Mouse (Mus musculus): ENCODE results near the gene Slc25a3.

Gene Slc25a3

DNA sequence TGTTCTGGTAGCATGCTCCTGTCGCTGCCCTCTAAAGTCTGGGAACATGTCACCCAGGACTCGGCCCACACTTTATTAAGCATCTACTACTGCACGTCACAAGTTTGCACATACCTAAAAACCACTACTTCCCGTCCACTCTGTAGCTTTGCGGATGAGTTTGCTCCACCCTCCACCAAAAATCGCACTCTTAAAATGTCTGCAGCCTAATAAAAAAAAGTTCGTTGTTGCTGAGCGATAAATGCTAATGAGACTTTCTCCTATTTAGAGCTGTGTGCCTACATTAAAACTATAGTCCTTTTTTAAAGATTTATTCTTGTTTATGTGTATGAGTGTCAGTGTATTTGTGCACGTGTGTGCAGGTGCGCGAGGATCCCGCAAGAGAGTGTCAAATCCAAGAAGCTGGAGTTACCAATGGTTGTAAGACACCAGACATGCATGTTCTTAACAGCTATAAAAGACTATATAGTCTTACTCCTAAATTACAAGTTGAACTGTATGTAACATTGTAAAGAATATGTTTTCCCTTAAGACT is 40.4 kb downstream of the Slc25a3 start:
- 25% methylated on average over 12 of the region's 12 CpGs for WGBS

DNA sequence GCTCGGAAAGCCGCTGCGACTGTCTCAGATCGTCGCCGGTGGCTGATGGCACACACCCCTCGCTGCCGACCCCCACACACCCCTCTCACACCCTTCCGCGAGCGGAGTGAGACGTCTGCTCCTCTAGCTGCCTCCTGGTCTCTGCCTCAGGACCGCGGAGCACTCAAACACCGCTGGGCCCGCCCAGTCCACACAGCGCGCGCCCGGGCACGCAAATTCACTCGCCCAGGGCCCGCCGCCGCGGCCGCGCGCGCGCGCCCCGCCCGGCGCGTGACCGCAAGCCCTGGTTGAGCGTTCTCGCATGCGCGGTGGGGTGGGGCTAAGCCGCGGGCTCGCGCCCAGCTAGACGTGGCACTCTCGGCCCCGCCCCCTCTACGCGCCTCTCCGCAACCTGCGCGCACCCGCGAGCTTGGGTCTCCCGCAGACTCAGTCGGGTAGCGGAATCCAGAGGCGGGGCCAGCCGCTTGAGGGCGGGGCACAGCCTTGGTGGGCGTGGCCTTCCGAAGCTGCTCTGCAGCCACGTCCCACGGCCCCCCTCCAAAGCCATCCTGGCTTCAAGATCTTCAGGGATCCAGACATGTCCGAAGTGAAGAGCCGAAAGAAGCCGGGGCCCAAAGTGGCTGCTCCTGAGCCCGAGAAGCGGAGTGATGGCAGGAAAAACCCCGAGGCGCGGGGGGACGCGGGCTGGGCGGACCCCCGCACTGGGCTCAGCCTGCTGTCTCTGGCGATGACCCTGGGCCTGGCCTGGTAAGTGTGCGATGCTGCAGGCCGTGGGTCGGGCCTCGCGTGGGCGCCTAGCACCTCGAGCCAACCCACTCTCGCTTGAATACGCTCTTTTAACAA is 41.1 kb downstream of the Slc25a3 start, which contains the start of the genes Apaf1 and Ikbip:
Apaf1 (minus strand) TSS at position 221 of the 843 bp plus-strand sequence.
Ikbip (plus strand) TSS at position 391 of the 843 bp plus-strand sequence.
- under 1% methylated on average over 87 of the region's 87 CpGs for WGBS

DNA sequence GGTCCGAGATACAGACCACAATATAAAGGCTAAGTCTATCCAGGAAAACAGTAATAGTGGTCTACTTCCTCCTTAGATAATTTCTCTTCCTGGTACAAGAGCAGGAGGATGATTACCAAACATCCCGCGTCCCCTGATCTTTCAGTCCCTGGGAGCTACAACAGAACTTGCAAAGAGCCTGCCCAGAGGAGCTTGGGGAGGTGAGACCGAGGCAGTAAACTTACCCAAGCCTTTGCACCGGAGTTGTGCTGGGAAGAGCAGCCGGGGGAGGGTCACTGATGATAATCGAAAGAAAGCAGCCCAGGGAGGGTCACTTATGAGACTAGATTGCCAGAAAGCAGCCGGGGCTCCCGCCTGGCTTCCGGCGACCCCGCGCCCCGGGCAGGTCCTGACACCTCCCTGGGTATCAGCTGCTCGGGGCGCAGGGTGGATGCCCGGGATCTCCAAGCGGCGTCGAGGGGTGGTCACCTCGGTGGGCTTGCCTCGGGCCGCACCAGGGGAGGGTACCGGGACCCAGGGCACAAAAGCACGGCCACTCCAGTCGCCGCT is 41.8 kb downstream of the Slc25a3 start:
- whole genome bisulfite sequencing = under 1% methylated on average over 27 of the region's 27 CpGs

- 77% methylated on average over 5 of the region's 5 CpGs for WGBS
Measured at GRCm38 (mm10) chr10:91080540-91080939, 43.3 kb downstream of the Slc25a3 start.

- WGBS = 92% methylated on average over 2 of the region's 2 CpGs
Measured at GRCm38 (mm10) chr10:91076667-91077066, 47.2 kb downstream of the Slc25a3 start.

DNA sequence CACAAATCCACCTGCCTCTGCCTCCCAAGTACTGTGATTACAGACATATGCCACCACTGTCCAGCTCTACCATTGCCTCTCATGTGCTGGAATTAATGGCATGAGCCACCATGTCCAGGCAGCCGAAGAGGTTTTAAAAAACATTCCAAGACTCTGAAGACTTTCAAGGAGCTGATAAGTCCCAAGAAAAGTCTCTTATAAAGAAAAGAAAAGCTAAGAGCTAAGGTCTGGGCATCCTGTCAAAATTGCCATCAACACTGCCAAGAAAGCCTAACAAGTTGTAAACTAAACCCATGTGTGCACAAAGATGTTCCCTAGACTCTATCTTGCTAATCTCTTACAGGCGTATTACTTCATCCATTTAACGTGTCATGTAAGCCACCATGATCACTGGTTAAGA is 50.5 kb downstream of the Slc25a3 start:
- 66% methylated on average over 3 of the region's 3 CpGs for WGBS

GRCm38 (mm10) chr10:91071768-91072167 is 52.1 kb downstream of the Slc25a3 start:
- 30% methylated on average over 1 of the region's 1 CpGs for WGBS
